Mouse (Mus musculus) kidney, postnatal 0 days (tissue): ENCODE results near the gene Nrbf2. TPM values are rescaled to one million over a fixed set of nuclear protein-coding genes. Genes with fewer than 3 reads are reported as not detected.

Experiments
- ATAC-seq: fragments of 200-750 bp; cut with Nextera tagmentation; replicated peaks from 2 replicates; pipeline ENCODE4 v1.8.0; 2017; ENCODE audit warnings: low read depth, moderate number of reproducible peaks, moderate TSS enrichment, moderate library complexity; ENCODE audit not compliant: low FRiP score
- DNase-seq: peaks from one replicate; pipeline ENCODE4 v3.0.0-alpha.2; 2016; ENCODE audit warnings: low spot score
- H3K27ac ChIP-seq: fragments of 300-500 bp; sonication (generic); 2 replicates; pipeline ENCODE4 v1.5.1; 2014; ENCODE audit warnings: mild to moderate bottlenecking
- H3K27me3 ChIP-seq: fragments of 300-500 bp; sonication (generic); 2 replicates; pipeline ENCODE4 v1.6.1; 2014; ENCODE audit warnings: low read length, mixed read lengths; ENCODE audit not compliant: insufficient read depth
- H3K36me3 ChIP-seq: fragments of 300-500 bp; sonication (generic); 2 replicates; pipeline ENCODE4 v1.6.1; 2014; ENCODE audit warnings: low read length, mixed read lengths; ENCODE audit not compliant: insufficient read depth
- H3K4me1 ChIP-seq: fragments of 300-500 bp; sonication (generic); replicated peaks from 2 replicates; pipeline ENCODE4 v1.6.1; 2014; ENCODE audit warnings: antibody characterized with exemption, low read length, mixed read lengths; ENCODE audit not compliant: insufficient read depth
- H3K4me2 ChIP-seq: fragments of 300-500 bp; sonication (generic); 2 replicates; pipeline ENCODE4 v1.6.1; 2014; ENCODE audit warnings: mild to moderate bottlenecking, low read length, moderate library complexity, mixed read lengths
- H3K4me3 ChIP-seq: fragments of 300-500 bp; sonication (generic); replicated peaks from 2 replicates; pipeline ENCODE4 v1.5.1; 2014; ENCODE audit warnings: low read depth, low read length
- H3K9ac ChIP-seq: fragments of 300-500 bp; sonication (generic); 2 replicates; pipeline ENCODE4 v1.6.1; 2014; ENCODE audit warnings: low read depth, low read length
- H3K9me3 ChIP-seq: fragments of 300-500 bp; sonication (generic); replicated peaks from 2 replicates; pipeline ENCODE4 v1.6.1; 2016; ENCODE audit warnings: low read length, inconsistent platforms, mixed read lengths
- CTCF ChIP-seq: IDR thresholded peaks from 2 replicates; pipeline ENCODE4 v1.5.1; 2016; ENCODE audit warnings: antibody characterized with exemption, low read depth, mild to moderate bottlenecking, moderate library complexity
- WGBS: fragments of 180-500 bp; shearing (Covaris S2); extraction: QIAGEN DNeasy Blood & Tissue Kit; methylation state at CpG from one replicate; pipeline ENCODE4 v1.1.7; 2014; 5-methylcytosine and 5-hydroxymethylcytosine counted together
- polyA plus RNA-seq: library from polyadenylated mRNA; unstranded; fragments of >200 nt; fragmentation: Nextera tagmentation; extraction: Ambion mirVana; gene quantifications from 2 replicates; pipeline ENCODE4 v1.2.1, GENCODE M21; 2015

Nrbf2 gene
- polyA plus RNA-seq, 1 experiment from 2014 or later: 38.1 TPM

DNA sequence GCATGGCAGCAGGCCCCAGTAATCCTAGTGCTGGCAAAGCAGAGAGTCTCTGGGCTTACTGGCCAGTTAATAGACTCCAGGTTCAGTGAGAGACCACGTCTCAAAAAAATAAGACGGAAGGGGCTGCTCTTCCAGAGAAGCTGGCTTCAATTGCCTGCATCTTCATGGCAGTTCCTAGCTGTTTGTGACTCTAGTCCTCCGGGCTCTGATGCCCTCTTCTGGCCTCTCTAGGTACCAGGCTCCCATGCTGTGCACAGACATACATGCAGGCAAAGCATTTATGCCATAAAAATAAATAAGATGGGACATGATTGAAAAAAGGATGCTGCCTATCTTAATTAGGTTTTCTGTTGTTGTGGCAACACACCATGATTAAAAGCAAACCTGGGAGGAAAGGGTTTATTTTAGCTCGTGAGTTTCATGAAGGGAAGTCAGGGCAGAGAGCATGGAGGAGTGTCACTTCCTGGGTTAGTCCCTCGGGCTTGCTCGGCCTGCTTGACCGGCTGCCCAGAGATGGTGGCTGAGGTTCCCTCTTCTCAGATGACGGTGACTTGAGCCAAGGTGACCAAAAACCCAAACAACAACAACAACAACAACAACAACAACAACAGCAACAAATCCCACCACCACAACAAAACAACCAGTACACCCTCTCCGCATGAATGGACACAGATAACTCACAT lies 26.3 kb upstream of the Nrbf2 start:
- peak; percentile 92 for TF ChIP-seq CTCF
- no peak overlapping the region for H3K9ac ChIP-seq
- peak; percentile 75 for ATAC-seq
- H3K4me1 ChIP-seq: no peaks in the 10 kb centered on the region
- H3K27ac ChIP-seq: no peak overlapping the region
- DNase-seq: peak; percentile 91
- no peaks in the 10 kb centered on the region for H3K27me3 ChIP-seq
- no peaks in the 10 kb centered on the region for H3K36me3 ChIP-seq
- no peak overlapping the region for H3K4me3 ChIP-seq
- H3K9me3 ChIP-seq: no peaks in the 10 kb centered on the region
- 12% methylated on average over 9 of the region's 9 CpGs for WGBS
- H3K4me2 ChIP-seq: peak overlapping the region; percentile 33; the same call in 1 of the 2 replicates

DNA sequence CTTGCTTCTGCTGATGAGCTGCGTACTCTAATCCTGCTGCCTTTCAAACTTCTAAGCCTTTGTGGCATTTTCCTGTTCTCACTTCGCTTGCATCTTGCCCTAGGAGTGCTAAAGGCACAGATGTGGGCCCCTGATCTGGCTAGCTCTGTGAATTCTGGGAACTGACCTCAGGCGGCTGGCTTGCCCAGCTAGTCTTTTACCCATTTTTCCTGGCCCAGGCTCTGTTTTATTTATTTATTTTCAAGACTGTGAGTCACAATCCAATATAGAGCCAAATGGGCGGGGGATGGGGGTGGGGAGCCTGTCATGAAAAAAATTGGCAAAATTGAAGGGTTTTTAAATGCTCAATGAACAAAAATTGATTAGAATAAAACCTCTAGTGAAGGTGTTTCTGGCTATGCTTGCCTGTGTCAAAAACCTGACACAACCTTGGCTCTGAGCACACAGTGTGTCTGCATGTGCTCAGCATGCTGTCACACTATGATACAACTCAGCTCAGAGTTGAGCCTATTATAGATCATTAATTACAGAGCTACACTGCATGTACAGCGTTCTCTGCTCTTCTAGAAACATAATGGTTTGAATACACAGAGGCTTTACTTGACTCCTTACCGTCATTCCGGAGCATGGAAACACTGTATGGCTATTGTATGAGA lies 24.5 kb upstream of the Nrbf2 start:
- DNase-seq: no peak
- no peak for ATAC-seq
- Histone ChIP-seq H3K27me3 (no peaks in the 10 kb centered on the region), H3K27ac (no peak overlapping the region), H3K4me1 (no peaks in the 10 kb centered on the region), H3K4me3 (no peak overlapping the region), H3K4me2 (no peak overlapping the region), H3K9ac (no peak overlapping the region), H3K36me3 (no peaks in the 10 kb centered on the region), H3K9me3 (no peaks in the 10 kb centered on the region)
- 90% methylated on average over 7 of the region's 7 CpGs for WGBS
- TF ChIP-seq CTCF: no peak

DNA sequence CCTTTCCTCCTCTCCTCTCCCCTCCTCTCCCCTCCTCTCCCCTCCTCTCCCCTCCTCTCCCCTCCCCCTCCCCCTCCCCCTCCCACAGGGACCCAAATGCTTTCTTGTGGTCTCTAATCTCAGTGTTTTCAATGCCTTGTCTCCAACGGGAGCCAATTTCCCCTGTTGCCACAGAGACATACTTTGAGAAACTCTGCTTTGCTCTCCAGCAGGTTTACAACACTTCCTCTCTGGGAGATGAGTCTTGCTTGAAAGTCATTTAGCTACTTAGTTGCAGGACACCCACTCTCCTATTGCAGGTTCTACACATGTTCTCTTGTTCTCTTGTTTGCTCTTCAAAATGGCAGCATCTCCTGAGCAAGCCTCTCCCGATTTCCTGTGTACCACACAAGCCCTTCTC lies 17.2 kb upstream of the Nrbf2 start:
- Histone ChIP-seq H3K27ac (no peak overlapping the region), H3K4me2 (no peak overlapping the region), H3K9me3 (no peaks in the 10 kb centered on the region), H3K36me3 (no peaks in the 10 kb centered on the region), H3K9ac (no peak overlapping the region), H3K27me3 (no peaks in the 10 kb centered on the region), H3K4me1 (no peaks in the 10 kb centered on the region), H3K4me3 (no peak overlapping the region)
- 38% methylated on average over 2 of the region's 2 CpGs for WGBS
- DNase-seq (no peak), ATAC-seq (no peak)
- no peak for TF ChIP-seq CTCF

DNA sequence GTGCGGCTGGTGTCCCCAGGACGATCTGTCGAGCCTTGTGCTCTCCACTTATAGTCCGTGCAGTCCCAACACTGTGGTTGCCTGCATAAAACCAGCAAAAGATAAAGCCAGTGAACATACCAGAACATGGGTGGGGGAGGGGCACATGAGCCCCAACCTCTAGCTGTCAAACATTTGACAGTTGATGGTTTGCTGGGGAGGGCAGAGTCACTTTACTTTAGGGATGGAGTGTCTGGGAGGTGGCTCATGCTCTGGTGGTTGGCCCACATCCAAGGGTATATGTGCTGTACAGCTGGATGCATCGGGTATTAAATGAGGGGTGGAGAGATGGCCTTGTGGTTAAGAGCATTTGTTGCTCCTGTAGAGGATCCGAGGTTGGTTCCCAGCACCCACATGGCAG lies 15.9 kb upstream of the Nrbf2 start:
- H3K9me3 ChIP-seq: no peaks in the 10 kb centered on the region
- no peaks in the 10 kb centered on the region for H3K4me1 ChIP-seq
- ATAC-seq (no peak), DNase-seq (no peak)
- no peak overlapping the region for H3K27ac ChIP-seq
- no peak overlapping the region for H3K4me2 ChIP-seq
- H3K9ac ChIP-seq: no peak overlapping the region
- TF ChIP-seq CTCF: no peak
- H3K27me3 ChIP-seq: no peaks in the 10 kb centered on the region
- WGBS: 86% methylated on average over 6 of the region's 6 CpGs
- H3K4me3 ChIP-seq: no peak overlapping the region
- H3K36me3 ChIP-seq: no peaks in the 10 kb centered on the region

DNA sequence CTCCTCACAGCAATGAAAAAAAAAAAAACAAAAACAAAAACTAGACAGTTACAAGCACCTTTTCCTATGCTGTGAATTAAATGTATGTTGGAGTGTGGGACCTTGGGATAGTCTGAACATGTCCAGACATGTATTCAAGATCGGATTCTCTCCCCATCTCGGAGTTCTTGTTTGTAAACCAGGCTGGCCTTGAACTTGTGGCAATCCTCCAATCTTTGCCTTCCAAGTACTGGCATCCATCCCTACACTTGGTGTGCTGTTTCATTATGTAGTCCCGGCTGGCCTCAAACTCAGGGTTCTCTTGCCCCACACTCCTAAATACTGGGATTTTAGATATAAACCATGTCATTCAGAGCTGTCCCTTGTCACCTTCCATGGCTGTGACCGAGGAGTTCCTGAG lies 14.2 kb upstream of the Nrbf2 start:
- Histone ChIP-seq H3K9me3 (no peaks in the 10 kb centered on the region), H3K4me1 (no peaks in the 10 kb centered on the region), H3K9ac (no peak overlapping the region), H3K4me3 (no peak overlapping the region), H3K27ac (no peak overlapping the region), H3K36me3 (no peaks in the 10 kb centered on the region), H3K27me3 (no peaks in the 10 kb centered on the region), H3K4me2 (no peak overlapping the region)
- 69% methylated on average over 4 of the region's 4 CpGs for WGBS
- TF ChIP-seq CTCF: no peak
- no peak for DNase-seq
- ATAC-seq: no peak

DNA sequence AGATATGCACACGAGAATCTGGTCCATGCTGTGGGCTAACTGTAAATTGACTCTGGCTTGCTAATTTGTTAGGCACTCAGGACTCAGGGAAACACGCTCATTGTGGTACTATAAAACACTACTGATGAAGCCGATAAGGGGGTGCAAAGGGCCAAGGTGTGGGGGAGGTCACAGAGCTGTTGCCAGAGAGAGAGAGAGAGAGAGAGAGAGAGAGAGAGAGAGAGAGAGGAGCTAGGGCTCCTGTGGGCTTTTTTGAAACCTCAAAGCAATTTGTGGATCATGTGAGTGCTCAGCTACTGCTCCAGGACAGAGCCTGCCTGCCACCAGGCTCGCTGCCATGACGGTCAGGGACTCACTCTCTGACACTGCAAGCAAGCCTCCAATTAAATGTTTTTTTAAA lies 13.8 kb upstream of the Nrbf2 start:
- Histone ChIP-seq H3K27ac (no peak overlapping the region), H3K4me3 (no peak overlapping the region), H3K27me3 (no peaks in the 10 kb centered on the region), H3K9me3 (no peaks in the 10 kb centered on the region), H3K4me1 (no peaks in the 10 kb centered on the region), H3K4me2 (no peak overlapping the region), H3K9ac (no peak overlapping the region), H3K36me3 (no peaks in the 10 kb centered on the region)
- no peak for TF ChIP-seq CTCF
- DNase-seq (no peak), ATAC-seq (no peak)
- WGBS: 22% methylated on average over 5 of the region's 5 CpGs
